Mouse (Mus musculus) 3134 (cell line): ENCODE data around the gene Itgam.

ENCODE experiments used
- DNase-seq: peaks from one replicate; pipeline ENCODE4 v3.0.0-alpha.2; 2011; ENCODE audit warnings: low spot score; ENCODE audit not compliant: insufficient read length; ENCODE audit errors: extremely low read depth

The Itgam gene

GRCm38 (mm10) chr7:128053061-128053460, 9.4 kb upstream of the Itgam start:
- DNase-seq: no peak

GRCm38 (mm10) chr7:128056917-128057444, 5.5 kb upstream of the Itgam start:
- no peak for DNase-seq

GRCm38 (mm10) chr7:128057860-128058259, 4.6 kb upstream of the Itgam start:
- DNase-seq: no peak

GRCm38 (mm10) chr7:128058576-128058975, 3.9 kb upstream of the Itgam start:
- DNase-seq: no peak

GRCm38 (mm10) chr7:128059091-128059490, 3.3 kb upstream of the Itgam start:
- no peak for DNase-seq

GRCm38 (mm10) chr7:128063211-128063781, 856 bp downstream of the Itgam start:
- DNase-seq: no peak

- no peak for DNase-seq
Observed at GRCm38 (mm10) chr7:128065547-128065946, 3.1 kb downstream of the Itgam start.

GRCm38 (mm10) chr7:128067847-128068246, 5.4 kb downstream of the Itgam start:
- no peak for DNase-seq

- DNase-seq: no peak
Observed at GRCm38 (mm10) chr7:128069844-128070243, 7.4 kb downstream of the Itgam start.

GRCm38 (mm10) chr7:128071816-128072215, 9.4 kb downstream of the Itgam start:
- no peak for DNase-seq

GRCm38 (mm10) chr7:128080012-128080411, 17.6 kb downstream of the Itgam start:
- no peak for DNase-seq

- peak; percentile 14 for DNase-seq
Observed at GRCm38 (mm10) chr7:128089141-128089540, 26.7 kb downstream of the Itgam start.

- DNase-seq: peak; percentile 36
Observed at GRCm38 (mm10) chr7:128098135-128098534, 35.7 kb downstream of the Itgam start.

- no peak for DNase-seq
Observed at GRCm38 (mm10) chr7:128100742-128101357, 38.4 kb downstream of the Itgam start.

- DNase-seq: no peak
Observed at GRCm38 (mm10) chr7:128105246-128105645, 42.8 kb downstream of the Itgam start.

- no peak for DNase-seq
Observed at GRCm38 (mm10) chr7:128107462-128107861, 45.0 kb downstream of the Itgam start.

GRCm38 (mm10) chr7:128110314-128110713, 47.9 kb downstream of the Itgam start:
- no peak for DNase-seq

- DNase-seq: no peak
Observed at GRCm38 (mm10) chr7:128112131-128112530, 49.7 kb downstream of the Itgam start.

GRCm38 (mm10) chr7:128114371-128115105, 52.1 kb downstream of the Itgam start:
- DNase-seq: no peak

GRCm38 (mm10) chr7:128115211-128115958, 52.9 kb downstream of the Itgam start:
- no peak for DNase-seq

GRCm38 (mm10) chr7:128116396-128116795, 54.0 kb downstream of the Itgam start:
- DNase-seq: no peak
